Mouse (Mus musculus) heart, postnatal 10 days (tissue): ENCODE results near the gene Npas3. TPM values are rescaled to one million over a fixed set of nuclear protein-coding genes. Genes with fewer than 3 reads are reported as not detected.

Experiments
- DNase-seq, 2 experiments: peaks; one replicate each; pipeline ENCODE4 v3.0.0; 2021
- intact Hi-C: fragments of 180-260 bp; cut with DNase I; formaldehyde crosslinking; loops from one replicate; pipeline ENCODE4 v1.15.1; 2025
- total RNA-seq, 2 experiments: library from RNA; stranded (reverse); gene quantifications; 2 replicates each; pipeline ENCODE4 v1.2.3; 2021

The Npas3 gene
- total RNA-seq, 2 experiments from 2014 or later = 1.9 to 2.0 TPM

DNA sequence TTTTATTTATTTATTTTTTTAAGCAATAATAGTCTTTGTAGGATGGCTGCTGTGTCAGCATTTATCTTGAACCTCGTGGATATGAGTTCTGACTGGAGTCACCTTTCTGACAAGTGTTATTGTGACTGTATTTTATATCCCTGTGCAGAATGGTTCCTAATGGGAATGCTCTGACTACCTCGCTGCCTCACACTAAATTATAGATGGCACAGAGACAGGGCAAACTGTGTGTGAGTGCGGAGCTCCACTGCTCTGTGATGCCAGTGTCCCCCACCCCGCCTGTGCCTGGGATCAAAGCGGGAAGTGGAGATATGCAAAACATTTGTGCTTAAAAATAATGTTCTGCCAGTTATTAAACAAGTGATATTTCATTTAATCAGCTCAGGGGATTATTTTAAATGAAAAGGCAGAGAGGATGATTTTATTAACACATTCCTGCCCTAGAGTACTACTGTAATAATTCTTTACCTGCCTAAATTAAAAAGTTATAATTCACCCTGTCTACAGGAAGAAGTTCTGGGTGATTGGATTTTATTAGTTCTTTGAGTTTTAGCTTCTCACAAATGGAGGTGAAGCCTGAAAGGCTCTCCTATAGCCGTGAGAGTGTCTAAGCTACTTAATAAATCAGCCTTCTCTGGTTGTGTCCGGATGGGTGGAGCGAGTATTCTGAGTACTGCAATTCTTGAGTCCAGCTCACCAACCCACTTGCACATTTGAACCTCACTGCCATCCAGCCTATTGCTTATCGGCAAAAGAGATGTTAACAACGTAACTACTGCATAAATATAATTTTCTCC lies 721.1 kb downstream of the Npas3 start:
- DNase-seq = no peak
- intact Hi-C loops = no loop called here

GRCm38 (mm10) chr12:53970721-53971120 lies 722.2 kb downstream of the Npas3 start:
- intact Hi-C loops = no loop called here
- no peak for DNase-seq

DNA sequence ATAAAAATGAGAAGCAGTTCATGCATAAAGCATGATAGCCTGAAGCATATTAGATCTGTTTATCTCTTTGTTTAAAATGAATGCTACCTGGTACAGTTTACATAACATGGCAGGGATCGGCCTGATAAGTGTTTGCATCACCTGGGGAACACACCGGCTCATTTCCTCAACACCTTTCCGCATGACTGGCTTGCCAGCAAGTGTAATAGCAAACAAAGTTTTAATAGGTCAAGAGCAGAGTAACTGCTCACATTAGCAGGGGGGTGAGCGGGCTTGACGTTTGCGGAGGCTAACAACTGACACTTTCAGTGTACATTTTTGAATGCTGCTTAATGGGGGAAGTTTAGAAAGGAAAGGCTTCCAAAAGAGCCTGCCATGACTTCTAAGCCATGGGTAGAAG lies 724.9 kb downstream of the Npas3 start:
- intact Hi-C loops = no loop called here
- DNase-seq = no peak

DNA sequence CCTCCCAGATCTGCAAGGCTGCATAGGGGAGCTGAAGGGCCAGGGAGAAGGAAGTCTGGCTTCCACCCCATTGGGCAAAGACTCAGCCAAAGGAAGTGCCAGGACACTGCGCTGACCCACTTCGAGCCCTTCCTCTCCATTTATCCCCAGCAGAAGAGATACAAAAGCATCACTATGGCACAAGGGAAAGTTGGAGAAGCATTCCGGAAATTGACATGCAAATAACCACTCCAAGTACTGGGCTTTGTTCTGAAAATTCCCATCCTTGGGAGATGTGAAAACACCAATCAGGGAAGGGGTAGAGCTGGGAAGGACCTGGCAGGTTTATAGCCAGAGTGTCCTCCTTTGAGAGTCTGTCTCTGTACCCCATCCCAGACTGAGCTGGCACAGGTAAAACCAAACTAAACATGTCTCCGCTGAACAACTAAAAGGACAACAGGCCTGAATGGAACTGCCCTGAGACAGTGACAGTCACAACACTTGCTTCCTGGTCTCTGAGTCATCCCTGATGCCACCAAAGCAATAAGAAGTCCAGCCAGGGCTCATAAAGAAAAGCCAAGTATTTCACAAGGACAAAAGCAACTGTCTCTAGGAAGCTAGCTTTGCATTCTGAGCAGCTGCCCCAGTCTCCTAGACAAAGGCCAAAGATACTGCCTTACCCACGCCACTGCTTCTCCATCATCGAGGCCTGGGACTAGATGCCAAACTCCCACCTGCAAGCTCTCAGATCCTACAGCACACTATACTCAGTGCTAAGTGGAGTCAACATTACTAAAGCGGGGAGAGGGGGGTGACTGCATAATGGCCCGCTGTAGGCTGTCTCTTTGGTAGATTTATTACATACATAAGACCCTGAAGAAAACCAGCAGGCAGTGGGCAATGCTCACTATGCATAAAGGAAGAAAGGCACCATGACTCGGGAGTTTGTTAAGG lies 733.4 kb downstream of the Npas3 start:
- no peak for DNase-seq
- intact Hi-C loops = no loop called here

- intact Hi-C loops = no loop called here
Observed at GRCm38 (mm10) chr12:53983946-53984345, 735.5 kb downstream of the Npas3 start.

DNA sequence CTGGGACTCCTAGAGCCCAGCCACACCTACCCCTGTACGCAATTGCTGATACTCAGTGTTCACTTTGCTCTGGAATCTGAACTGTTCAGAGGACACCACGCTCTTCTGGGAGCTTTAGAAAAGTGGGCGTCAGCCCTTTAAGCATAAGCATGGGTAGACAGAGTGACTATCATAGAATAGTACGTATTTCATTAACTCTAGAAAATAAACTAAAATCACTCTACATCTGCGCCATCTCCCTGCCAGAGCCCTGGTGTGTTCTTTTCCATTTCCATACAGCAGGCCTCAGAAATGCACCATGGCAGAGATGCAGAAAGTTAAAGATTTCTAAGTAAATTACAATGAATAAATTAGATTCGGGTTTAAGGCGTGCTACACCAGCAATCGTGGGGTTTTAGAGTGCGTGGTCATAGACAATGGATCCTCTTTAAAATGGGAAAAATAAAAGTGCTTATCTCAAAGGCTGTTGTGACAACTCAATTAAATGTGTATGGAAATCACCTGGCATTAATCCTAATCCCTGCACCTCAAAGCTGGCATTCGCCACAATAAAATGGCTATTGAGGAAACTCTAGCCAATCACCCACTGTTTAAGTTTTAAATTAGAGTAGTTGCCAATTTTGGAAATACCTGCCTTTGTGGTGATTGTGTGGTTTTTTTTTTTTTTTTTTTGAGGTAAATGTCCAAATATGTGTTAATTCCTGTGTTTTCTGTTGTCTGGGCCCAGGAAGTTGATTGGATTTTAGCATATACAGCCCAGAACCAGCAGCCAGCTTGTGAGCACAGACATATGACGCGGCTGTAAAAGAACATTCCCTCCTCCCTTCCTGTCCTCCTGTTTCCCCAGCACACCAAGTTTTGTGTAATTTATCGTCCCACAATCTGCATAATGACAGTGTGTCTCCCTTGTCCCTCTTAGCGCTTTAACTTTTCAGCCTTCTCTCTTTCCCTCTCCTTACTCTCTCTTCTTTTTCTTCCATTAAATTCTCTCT lies 737.7 kb downstream of the Npas3 start:
- no peak for DNase-seq
- intact Hi-C loops = no loop called here

More at GRCm38 (mm10) chr12:53983946-53984345, 735.5 kb downstream of the Npas3 start:
- DNase-seq = no peak

DNA sequence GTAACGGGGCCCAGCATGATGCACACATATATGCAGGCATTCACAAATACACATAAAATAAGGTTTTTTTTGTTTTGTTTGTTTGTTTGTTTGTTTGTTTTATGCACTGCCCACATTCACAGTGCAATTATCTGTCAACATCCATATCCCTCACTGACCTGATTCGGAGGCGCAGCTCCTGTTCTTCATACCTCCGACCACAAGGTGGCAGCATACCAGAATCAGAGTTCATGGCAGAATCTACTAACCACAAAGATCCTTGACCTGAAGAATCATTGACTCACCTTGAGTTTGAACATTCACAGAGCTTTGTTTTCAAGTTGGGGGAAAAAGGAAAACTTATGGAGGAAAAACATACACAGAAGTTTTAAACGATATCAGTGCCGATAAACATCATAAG lies 743.9 kb downstream of the Npas3 start:
- intact Hi-C loops = loop anchor here (2.0 to 10.0 kb wide), 2 partner anchors 68 to 562 kb away; no protein-coding TSS in a partner anchor
- peak in 1 of 2 experiments; percentile 16 for DNase-seq

DNA sequence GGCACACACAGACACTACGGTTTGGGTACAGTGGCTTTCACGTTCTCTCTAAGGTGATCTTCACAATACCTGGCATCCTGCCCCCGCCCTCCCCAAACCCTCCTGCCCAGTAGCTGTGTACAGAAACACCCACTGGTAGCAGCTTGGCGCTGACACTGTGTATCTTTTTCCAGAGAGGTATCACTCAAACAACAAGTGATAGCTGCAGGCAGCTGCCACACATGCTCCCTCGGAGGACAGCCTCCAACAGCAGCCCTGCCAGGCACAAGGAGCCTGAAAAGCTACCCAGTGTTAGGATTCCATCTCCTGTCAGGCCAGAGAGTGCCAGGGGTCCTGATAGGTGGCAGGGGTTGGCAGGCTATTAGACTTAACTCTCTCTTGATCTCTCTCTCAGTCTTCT lies 747.2 kb downstream of the Npas3 start:
- intact Hi-C loops = loop anchor here (10.0 kb wide), 1 partner anchor 559 kb away; no protein-coding TSS in a partner anchor
- peak; percentile 39 to 45 for DNase-seq

- no peak for DNase-seq
- intact Hi-C loops = loop anchor here (10.0 kb wide), 1 partner anchor 558 kb away; no protein-coding TSS in a partner anchor
Observed at GRCm38 (mm10) chr12:53997141-53997540, 748.7 kb downstream of the Npas3 start.

DNA sequence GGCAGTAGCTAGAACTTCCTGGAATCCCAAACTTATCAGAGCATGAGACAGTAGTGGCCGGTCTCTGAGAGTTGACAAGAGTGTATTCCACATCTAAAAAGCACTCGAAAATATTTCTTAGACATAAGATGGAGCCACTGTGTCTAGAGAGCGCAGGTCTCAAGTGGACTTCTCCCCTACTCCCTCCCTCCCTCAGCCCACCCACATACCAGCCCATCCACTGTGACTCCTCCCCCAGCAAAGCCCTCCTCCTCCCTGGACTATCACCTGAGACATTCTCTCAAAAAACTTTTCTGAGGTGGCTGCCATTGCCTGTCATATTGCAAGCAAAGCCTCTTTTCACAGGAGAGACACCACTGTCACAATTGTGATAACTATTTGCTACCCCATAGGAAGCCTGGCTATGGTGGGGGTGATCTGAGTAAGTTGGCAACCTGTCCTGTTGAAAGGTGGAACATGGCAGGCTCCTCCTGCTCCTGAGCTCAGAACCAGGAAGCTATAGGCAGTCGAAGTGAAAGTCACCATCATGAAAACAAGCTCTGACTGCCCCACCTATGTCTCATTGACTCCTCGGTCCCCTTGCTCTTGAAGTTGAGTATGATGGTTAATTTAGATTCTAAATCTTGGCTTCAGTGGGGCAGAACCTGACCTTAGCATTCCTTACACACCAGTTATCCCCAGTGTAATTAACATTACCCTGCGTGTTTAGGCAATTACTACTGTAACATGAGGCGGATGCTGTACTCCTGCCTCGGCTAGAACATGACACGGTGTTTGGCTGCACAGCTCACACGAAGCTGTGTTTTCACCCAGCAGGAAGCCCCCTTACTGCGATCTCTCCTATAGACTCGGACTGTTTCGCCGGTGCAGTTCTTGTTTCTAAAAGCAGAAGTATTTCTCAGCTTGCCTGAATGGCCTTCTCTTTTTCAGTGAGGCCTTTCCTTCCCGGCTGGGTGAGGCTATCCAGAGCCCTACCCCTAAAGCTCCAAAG lies 751.5 kb downstream of the Npas3 start:
- DNase-seq = no peak
- intact Hi-C loops = loop anchor here (10.0 kb wide), 1 partner anchor 555 kb away; no protein-coding TSS in a partner anchor

GRCm38 (mm10) chr12:54002496-54002895 lies 754.0 kb downstream of the Npas3 start:
- intact Hi-C loops = no loop called here
- no peak for DNase-seq

DNA sequence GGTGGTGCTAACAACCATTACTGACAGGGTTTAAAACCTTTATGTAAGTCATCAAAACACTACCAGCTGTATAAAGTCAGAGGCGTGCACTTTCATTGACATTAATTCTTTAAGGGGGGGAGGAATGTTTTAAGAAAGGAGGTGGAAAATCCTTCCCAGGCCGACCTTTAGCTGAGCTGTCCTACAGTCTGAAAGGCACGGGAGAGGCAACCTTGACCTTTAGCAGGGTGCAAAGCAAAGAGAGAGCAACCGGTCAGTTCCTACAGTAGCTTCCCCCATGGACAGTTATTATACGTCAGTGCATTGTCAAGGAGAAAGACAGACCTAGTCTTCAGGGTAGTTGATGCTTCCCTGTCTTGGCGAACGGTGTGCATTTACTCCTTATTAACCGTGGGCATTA lies 756.1 kb downstream of the Npas3 start:
- intact Hi-C loops = no loop called here
- no peak for DNase-seq

DNA sequence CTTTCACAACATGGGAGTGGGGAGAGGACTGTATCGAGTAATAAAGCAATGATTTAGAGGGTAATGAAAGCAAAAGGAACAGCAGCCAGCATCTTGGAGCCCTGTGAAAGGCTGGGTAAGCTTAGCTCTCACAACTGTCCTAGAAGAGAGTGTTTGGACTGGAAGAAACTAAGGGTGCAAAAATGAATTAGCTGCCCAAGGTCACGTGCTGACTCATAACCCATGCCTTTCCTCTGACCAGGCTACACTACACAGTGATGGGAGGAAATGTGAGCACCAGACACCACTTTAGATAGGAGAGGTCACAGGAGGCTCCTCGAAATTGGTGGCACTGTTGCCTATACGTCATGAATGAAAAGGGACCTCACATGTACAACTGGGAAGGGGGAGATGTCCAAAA lies 757.1 kb downstream of the Npas3 start:
- no peak for DNase-seq
- intact Hi-C loops = no loop called here

- intact Hi-C loops = no loop called here
Observed at GRCm38 (mm10) chr12:54015304-54015703, 766.8 kb downstream of the Npas3 start.

DNA sequence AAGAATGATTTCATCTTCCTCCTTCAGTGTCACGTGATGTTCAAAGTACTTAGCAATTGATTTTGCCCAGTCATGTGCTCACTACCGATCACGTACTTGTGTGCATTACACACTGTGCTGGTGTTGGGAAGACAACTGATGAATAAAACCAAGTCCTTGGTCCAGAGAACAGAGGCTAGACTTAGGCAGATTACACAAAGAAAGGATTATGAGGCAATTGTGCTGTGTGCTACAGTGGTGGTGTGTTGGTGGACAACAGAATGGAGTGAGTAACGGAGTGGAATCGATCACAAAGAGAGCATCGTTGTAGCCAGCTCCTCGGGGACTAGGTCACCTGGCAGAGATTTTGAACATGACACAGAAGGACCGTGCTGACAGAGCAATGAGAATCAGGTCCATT lies 769.5 kb downstream of the Npas3 start:
- DNase-seq = no peak
- intact Hi-C loops = no loop called here

More at GRCm38 (mm10) chr12:54015304-54015703, 766.8 kb downstream of the Npas3 start:
- DNase-seq = no peak

DNA sequence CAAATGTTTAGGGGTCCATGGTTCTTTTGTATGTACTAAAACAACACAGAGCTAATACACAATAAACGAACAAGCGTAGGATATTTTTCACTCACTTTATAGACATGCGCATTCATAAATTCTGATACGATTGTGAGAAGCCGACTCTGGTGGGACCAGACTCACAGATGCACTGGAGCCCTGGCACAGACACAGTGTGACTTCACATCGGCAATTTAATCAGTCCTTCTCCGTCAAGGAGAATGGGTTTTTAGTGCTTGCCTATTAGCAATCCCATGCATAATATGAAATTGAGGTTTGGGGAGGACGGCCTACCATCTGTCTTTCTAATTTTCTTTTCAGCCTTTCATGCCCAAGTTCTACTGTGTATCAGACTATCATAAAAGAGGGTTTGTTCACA lies 771.5 kb downstream of the Npas3 start:
- DNase-seq = no peak
- intact Hi-C loops = no loop called here

DNA sequence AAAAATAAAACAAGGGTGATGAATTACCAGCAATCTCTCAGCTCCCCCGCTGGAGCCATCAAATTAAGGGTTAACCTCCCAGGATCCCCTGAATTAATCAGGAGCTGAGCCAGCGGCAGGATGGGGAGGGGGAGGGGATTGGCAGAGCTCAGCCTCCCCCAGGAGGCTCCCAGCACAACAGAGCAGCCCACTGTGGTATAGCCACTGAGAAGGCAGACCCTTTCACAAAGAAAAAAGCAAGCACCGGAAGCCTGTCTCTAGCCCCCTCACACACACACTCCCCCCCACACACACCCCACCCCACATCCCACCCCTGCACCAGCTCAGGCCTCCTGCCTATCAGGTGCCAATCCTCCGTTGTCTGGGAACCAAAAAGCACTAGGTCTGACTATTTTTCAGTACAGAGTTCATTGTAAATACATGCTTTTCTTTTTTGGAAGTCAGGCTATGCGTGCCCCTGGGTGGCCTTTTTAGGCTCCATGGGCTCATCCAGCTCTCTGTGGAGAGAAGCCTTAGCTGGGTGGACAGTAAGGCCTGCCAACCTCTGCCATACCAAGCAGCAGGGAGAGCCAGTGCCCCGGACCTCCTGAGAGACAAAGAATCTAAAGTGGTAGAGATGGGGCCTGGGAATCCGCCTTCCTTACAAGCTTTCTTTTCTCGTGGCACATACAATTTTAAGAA lies 786.3 kb downstream of the Npas3 start:
- no peak for DNase-seq
- intact Hi-C loops = no loop called here

DNA sequence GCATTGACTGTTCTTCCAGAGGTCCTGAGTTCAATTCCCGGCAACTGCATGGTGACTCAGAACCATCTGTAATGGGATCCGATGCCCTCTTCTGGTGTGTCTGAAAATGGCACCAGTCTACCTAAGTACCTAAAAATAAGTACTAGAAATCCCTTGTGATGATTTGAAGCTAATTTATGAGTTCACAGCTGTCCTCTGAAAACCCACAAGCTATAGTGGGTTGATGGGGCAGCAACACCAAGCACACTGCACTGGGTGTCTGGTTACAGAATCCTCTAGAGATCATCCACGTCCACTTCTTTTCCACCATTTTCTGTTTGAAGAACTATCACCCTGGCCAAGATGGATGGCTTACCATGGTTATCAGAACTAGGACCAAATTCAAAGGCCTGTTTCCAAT lies 789.1 kb downstream of the Npas3 start:
- intact Hi-C loops = no loop called here
- DNase-seq = no peak
